Mouse (Mus musculus) megakaryocyte, embryonic 14.5 days (primary cell): ENCODE measurements around the gene Pi4k2a.

Experiments
- FLI1 ChIP-seq: IDR thresholded peaks from 2 replicates; pipeline ENCODE4 v1.6.1; 2012; ENCODE audit warnings: low read length, inconsistent platforms, mixed read lengths
- GATA1 ChIP-seq: IDR thresholded peaks from 3 replicates; pipeline ENCODE4 v1.6.1; 2012; ENCODE audit warnings: mixed read lengths, low read length, inconsistent platforms, borderline replicate concordance

DNA sequence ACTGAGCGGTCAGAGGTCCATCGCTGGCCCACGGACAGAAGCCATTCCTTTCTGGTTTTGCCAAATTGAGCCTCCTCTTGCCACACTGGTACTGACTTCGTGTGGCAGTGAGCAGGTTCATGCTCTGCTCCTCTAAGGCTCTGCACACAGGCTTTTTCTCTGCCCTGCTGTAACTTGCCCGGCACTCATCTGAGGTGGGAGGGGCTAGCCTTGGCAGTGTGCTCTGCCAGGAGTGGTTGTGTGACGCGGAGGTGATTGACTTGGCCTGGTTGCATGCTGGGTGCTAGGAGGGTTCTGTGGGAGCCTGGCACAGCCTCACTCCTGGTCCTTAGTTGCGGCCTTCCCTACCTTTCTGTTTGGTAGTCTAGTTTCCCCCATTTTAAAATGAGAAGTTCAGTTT lies 30.2 kb downstream of the Pi4k2a start:
- TF ChIP-seq GATA1, result no peak
- no peak for TF ChIP-seq FLI1
